Mouse (Mus musculus): ENCODE results near the gene Kif21b. TPM values are rescaled to one million over a fixed set of nuclear protein-coding genes. Genes with fewer than 3 reads are reported as not detected.

Gene Kif21b
- total RNA-seq, 2 experiments from 2014 or later, result 5.6 to 10.8 TPM

DNA sequence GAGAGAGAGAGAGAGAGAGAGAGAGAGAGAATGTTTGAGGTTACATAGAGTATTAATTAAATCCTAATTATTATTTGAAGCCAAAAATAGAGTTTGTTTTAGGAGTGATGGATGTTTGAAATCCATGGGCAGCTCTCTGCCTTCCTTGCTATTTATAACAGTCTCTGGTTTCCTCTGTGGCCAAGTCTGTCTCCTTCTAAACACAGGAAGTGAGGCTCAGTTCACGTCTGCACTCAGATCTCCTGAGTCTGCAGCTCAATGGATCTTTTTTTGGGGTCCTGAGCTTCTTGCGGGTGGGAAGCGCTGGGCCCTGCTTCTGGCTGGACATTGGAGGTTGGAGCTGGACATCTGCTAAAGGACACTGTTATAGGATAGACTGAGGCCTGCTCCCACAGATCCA lies 3.3 kb upstream of the Kif21b start:
- no peak for ATAC-seq (replicated peaks; ENCODE audit: poor library complexity, severe bottlenecking)

GRCm38 (mm10) chr1:136128416-136128815 lies 2.8 kb upstream of the Kif21b start:
- ATAC-seq (replicated peaks; ENCODE audit: poor library complexity, severe bottlenecking), result no peak

DNA sequence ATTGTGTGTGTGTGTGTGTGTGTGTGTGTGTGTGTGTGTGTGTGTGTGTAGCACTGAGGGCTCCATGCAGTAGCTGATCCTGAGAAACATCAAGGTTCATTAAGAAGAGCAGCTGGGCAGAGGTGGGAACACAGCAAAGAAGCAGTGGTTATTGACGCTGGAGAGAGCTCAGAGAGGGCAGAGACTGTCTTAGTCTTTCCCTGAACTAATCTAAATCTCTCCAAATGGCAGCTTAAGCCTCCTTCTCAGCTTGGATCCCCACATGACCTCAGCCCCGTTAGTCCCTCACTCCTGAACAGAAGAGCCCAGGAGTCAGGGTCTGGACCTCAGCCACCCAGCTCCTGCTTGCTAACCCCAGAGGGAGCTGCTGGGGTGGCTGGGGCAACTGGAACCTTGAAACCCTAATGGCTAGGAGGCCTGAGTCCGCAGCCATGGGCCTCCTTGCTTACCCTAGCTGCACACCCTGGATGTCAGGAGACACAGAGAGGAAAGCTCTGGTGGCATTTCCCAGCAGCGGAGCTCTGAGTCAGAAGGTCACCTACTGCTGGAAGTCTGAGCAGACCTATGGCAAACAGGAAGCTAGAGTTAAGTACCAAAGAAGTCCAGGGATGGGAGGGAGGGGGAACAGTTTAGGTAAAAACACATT lies 2.1 kb upstream of the Kif21b start:
- no peak for ATAC-seq (replicated peaks; ENCODE audit: poor library complexity, severe bottlenecking)

GRCm38 (mm10) chr1:136130107-136130506 lies 1.1 kb upstream of the Kif21b start:
- no peak for ATAC-seq (replicated peaks; ENCODE audit: poor library complexity, severe bottlenecking)

- ATAC-seq (replicated peaks; ENCODE audit: poor library complexity, severe bottlenecking), result no peak
These were observed 558 bp downstream of the Kif21b start for GRCm38 (mm10) chr1:136131603-136132291.

- no peak for ATAC-seq (replicated peaks; ENCODE audit: poor library complexity, severe bottlenecking)
These were observed 1.4 kb downstream of the Kif21b start for GRCm38 (mm10) chr1:136132386-136133201.

- no peak for ATAC-seq (replicated peaks; ENCODE audit: poor library complexity, severe bottlenecking)
These were observed 2.5 kb downstream of the Kif21b start for GRCm38 (mm10) chr1:136133570-136134240.

- no peak for ATAC-seq (replicated peaks; ENCODE audit: poor library complexity, severe bottlenecking)
These were observed 3.4 kb downstream of the Kif21b start for GRCm38 (mm10) chr1:136134547-136134946.

GRCm38 (mm10) chr1:136135046-136135445 lies 3.9 kb downstream of the Kif21b start:
- peak; percentile 57 for ATAC-seq (replicated peaks; ENCODE audit: poor library complexity, severe bottlenecking)

DNA sequence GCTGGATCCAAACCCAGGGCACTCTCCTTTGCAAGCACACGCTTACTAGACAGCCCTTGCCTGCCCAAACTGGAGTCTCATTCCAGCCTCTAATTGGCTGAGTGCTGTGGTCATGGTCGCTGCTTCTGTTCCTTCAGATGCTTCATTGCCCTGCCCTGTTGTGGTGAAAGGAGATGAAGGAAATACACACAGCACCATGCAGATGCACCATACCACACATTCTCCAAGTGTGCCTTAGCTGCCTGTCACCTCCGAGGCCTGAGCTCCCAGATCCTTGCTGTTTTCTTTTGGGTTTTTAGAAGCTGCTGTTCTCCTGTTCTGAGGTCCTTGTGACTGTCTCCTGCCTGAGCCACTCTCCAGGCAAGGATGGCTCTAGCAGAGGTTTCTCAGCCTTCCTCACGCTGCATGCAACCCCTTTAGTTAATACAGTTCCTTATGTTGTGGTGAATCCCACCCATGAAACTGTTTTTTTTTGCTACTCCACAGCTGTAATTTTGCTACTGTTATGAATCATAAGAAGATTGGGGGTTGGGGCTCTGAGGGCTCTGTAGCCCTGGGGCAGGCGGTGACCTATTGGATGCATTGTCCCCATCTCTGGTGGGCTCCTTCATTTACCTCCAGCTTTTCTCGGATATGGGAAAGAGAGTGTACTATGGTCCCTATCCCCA lies 4.7 kb downstream of the Kif21b start:
- ATAC-seq (replicated peaks; ENCODE audit: poor library complexity, severe bottlenecking), result no peak

GRCm38 (mm10) chr1:136136547-136136946 lies 5.4 kb downstream of the Kif21b start:
- no peak for ATAC-seq (replicated peaks; ENCODE audit: poor library complexity, severe bottlenecking)

DNA sequence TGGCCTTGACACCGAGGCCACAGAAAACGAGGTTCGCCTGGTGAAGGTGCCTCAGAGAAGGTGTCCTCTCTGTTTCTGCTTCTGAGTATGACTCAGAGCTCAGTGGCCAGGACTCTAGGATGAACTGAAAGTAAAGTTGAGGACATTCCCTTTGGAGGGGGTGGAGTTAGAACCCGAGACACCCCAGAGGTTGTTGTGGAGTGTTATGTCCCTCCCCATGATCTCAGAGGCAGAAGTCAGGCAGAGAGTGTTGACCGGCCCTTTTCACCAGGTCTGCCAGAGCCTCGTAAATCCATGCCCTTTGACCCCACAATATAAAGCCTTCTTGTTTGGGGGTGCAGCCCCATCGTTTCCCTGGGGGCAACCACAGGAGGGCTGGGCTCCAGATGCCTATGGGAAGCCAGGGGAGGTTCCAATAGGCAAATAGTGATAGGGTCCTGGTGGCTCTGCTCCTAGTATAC lies 5.9 kb downstream of the Kif21b start:
- ATAC-seq (replicated peaks; ENCODE audit: poor library complexity, severe bottlenecking), result peak; percentile 10

GRCm38 (mm10) chr1:136137575-136137974 lies 6.4 kb downstream of the Kif21b start:
- ATAC-seq (replicated peaks; ENCODE audit: poor library complexity, severe bottlenecking), result no peak

- no peak for ATAC-seq (replicated peaks; ENCODE audit: poor library complexity, severe bottlenecking)
These were observed 7.1 kb downstream of the Kif21b start for GRCm38 (mm10) chr1:136138191-136138830.

GRCm38 (mm10) chr1:136139990-136140640 lies 8.9 kb downstream of the Kif21b start:
- ATAC-seq (replicated peaks; ENCODE audit: poor library complexity, severe bottlenecking), result peak; percentile 58

DNA sequence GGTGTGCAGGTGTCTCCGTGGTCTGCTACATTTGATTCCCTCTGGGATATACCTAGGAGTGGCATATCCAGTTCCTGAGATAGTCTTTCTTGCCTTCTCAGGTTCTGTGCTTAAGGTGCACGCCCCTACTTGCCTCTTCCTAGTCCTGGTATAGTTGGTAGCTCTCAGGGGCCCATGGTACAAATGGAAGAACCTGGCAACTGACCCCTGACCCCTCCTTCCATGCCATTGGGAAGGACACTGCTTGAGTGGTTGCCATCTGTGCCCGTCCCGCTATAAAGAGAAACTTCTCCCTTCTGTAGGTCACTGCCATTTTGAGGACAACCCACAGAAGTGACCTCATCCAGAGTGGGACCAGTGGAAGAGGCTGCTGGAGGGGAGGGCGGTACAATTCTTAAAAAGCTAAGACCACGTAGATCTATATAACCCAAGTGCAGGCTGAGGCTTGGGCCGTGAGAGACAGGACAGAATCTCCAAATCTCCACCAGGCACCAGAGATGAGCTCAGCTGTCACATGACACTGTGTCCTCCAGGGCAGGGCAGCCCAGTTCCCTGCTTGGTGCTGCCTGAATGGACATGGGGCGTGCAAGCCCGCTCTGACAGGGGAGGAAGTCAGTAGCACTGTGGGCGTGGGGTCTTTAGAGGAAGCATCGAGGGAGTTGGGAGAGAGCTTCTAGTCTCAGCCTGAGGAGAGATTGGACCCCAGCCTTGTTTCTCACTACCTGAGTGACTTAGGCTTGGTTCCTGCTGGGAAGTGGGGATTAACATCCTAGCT lies 10.2 kb downstream of the Kif21b start:
- peak; percentile 47 for ATAC-seq (replicated peaks; ENCODE audit: poor library complexity, severe bottlenecking)

- no peak for ATAC-seq (replicated peaks; ENCODE audit: poor library complexity, severe bottlenecking)
These were observed 11.1 kb downstream of the Kif21b start for GRCm38 (mm10) chr1:136142336-136142735.

DNA sequence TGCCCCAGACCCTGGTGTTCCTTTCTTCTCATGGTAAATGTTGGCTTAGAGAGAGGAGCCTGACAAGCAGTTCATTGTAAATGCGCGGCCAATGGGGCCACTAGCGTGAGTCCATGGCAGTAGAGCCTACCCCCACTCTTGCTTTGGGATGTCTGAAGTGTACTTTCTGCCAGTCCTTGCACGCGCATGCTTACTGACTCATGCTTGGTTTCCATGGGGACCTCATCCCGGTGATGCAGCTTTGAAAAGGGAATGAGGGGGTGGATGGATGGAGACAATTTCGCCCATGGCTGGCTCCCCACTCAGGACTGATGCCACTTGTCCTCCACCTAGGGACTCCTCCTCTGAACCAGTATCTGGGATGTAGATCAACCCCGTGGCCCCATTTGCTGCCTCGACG lies 12.3 kb downstream of the Kif21b start:
- no peak for ATAC-seq (replicated peaks; ENCODE audit: poor library complexity, severe bottlenecking)
